In the genomic region with DNA sequence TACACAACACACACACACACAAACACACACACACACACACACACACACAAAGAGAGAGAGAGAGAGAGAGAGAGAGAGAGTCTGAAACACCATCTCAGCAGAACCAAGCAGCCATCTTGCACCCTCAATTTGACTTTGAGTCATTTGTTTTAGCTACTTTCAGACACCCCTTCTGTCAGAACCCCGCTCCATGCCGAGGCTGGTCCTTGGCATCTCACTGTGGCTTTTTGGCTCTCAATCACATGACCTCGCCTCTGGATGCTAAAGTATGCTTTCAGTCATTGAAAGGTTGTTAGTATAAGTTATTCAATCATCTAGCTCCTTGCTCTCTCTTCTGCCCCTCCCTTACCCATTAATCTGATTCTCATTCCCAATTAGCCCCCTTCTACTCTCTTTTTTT, we compare ENCODE assay signal across 32 mouse cellular contexts. TPM values are rescaled to one million over a fixed set of nuclear protein-coding genes. Genes with fewer than 3 reads are reported as not detected.
"Had no signal": no experiment of that assay in that cellular context is flagged by ENCODE, and none has a peak within 500 bp of the region (broad histone marks: within the 10 kb centered on the region; RNA-seq: fewer than 3 reads in every experiment).

No protein-coding gene starts in this region.

- DNase-seq: kidney, adult 11 months; kidney, adult 8-10 months; kidney, postnatal 10 days; kidney, postnatal 36 days; layer of hippocampus, postnatal 36 days; left cerebral cortex, postnatal 4 days; lung, adult 2 months; lung, postnatal 14 days; lung, postnatal 4 days; midbrain, embryonic 14.5 days; right cerebral cortex, postnatal 14 days; right cerebral cortex, postnatal 4 days; spleen, adult 18-20 months; thymus, adult 18-20 months; thymus, postnatal 36 days had no signal

- H3K27ac ChIP-seq: intestine, embryonic 15.5 days; kidney, embryonic 15.5 days; left cerebral cortex, adult 2 months; limb, embryonic 12.5 days; limb, embryonic 15.5 days; stomach, embryonic 15.5 days had no signal

- H3K4me3 ChIP-seq: intestine, embryonic 15.5 days; kidney, embryonic 15.5 days; left cerebral cortex, adult 2 months; limb, embryonic 12.5 days; limb, embryonic 15.5 days; stomach, embryonic 15.5 days had no signal

- ATAC-seq: intestine, embryonic 15.5 days had no signal

- H3K9me3 ChIP-seq: intestine, embryonic 15.5 days; kidney, embryonic 15.5 days; limb, embryonic 12.5 days; limb, embryonic 15.5 days; stomach, embryonic 15.5 days had no signal

- H3K27me3 ChIP-seq: intestine, embryonic 15.5 days; kidney, embryonic 15.5 days; limb, embryonic 12.5 days; limb, embryonic 15.5 days; stomach, embryonic 15.5 days had no signal

- H3K9ac ChIP-seq: intestine, embryonic 15.5 days; kidney, embryonic 15.5 days; limb, embryonic 12.5 days; limb, embryonic 15.5 days; stomach, embryonic 15.5 days had no signal

- H3K4me1 ChIP-seq: stomach, embryonic 15.5 days had no signal

- H3K4me2 ChIP-seq: intestine, embryonic 15.5 days; kidney, embryonic 15.5 days; limb, embryonic 12.5 days; limb, embryonic 15.5 days; midbrain, embryonic 11.5 days; stomach, embryonic 15.5 days had no signal

- H3K36me3 ChIP-seq: intestine, embryonic 15.5 days; kidney, embryonic 15.5 days; limb, embryonic 12.5 days; limb, embryonic 15.5 days; stomach, embryonic 15.5 days had no signal

RNA-seq across cellular contexts. Expression of a gene that starts 50.8 kb away (rescaled TPM):
- total RNA-seq: layer of hippocampus, adult 8-10 months; layer of hippocampus, postnatal 10 days; layer of hippocampus, postnatal 36 days; left cerebral cortex, adult 2 months; left cerebral cortex, postnatal 10 days; left cerebral cortex, postnatal 4 days; megakaryocyte progenitor cell, adult 5-6 weeks; megakaryocyte-erythroid progenitor cell, adult 5-6 weeks; midbrain, postnatal 0 days had no signal
- polyA plus RNA-seq: intestine, embryonic 15.5 days; kidney, embryonic 15.5 days; limb, embryonic 12.5 days; limb, embryonic 15.5 days; lung, adult 2 months; lung, embryonic 16.5 days; midbrain, embryonic 11.5 days; midbrain, embryonic 14.5 days; midbrain, postnatal 0 days; neural tube, embryonic 11.5 days; neural tube, embryonic 14.5 days; stomach, embryonic 15.5 days; urinary bladder, adult 2 months had no signal

RNA-seq across cellular contexts. Expression of a gene that starts 53.6 kb away (rescaled TPM):
- total RNA-seq: layer of hippocampus, adult 8-10 months; layer of hippocampus, postnatal 10 days; layer of hippocampus, postnatal 36 days; left cerebral cortex, adult 2 months; left cerebral cortex, postnatal 10 days; left cerebral cortex, postnatal 4 days; megakaryocyte progenitor cell, adult 5-6 weeks; megakaryocyte-erythroid progenitor cell, adult 5-6 weeks; midbrain, postnatal 0 days had no signal
- polyA plus RNA-seq: limb, embryonic 15.5 days; lung, adult 2 months; lung, embryonic 16.5 days; midbrain, postnatal 0 days; neural tube, embryonic 14.5 days had no signal
